Comparison of ENCODE assay signal across 42 mouse cellular contexts in genomic region chr12:111972504-111972903, GRCm38 (mm10). TPM values are rescaled to one million over a fixed set of nuclear protein-coding genes. Genes with fewer than 3 reads are reported as not detected.
"Had no signal": no experiment of that assay in that cellular context is flagged by ENCODE, and none has a peak within 500 bp of the region (broad histone marks: within the 10 kb centered on the region; RNA-seq: fewer than 3 reads in every experiment).

No protein-coding gene starts in this region.

- H3K27me3 ChIP-seq: limb, embryonic 12.5 days; limb, embryonic 13.5 days; limb, embryonic 15.5 days; liver, embryonic 12.5 days; liver, embryonic 13.5 days; liver, embryonic 15.5 days; lung, embryonic 15.5 days; midbrain, embryonic 12.5 days; midbrain, embryonic 13.5 days; midbrain, embryonic 15.5 days had no signal

- H3K36me3 ChIP-seq: limb, embryonic 10.5 days; limb, embryonic 12.5 days; limb, embryonic 13.5 days; limb, embryonic 15.5 days; liver, embryonic 12.5 days; liver, embryonic 13.5 days; liver, embryonic 15.5 days; lung, embryonic 15.5 days; midbrain, embryonic 10.5 days; midbrain, embryonic 12.5 days; midbrain, embryonic 13.5 days; midbrain, embryonic 15.5 days had no signal

- H3K4me3 ChIP-seq: left cerebral cortex, adult 2 months; limb, embryonic 10.5 days; limb, embryonic 12.5 days; limb, embryonic 13.5 days; limb, embryonic 15.5 days; liver, embryonic 12.5 days; liver, embryonic 13.5 days; liver, embryonic 15.5 days; lung, embryonic 15.5 days; megakaryocyte, embryonic 14.5 days; midbrain, embryonic 10.5 days; midbrain, embryonic 12.5 days; midbrain, embryonic 13.5 days; midbrain, embryonic 15.5 days; myocyte had no signal

- H3K9ac ChIP-seq: limb, embryonic 12.5 days; limb, embryonic 13.5 days; limb, embryonic 15.5 days; liver, embryonic 12.5 days; liver, embryonic 13.5 days; liver, embryonic 14.5 days; liver, embryonic 15.5 days; liver, postnatal 0 days; lung, embryonic 14.5 days; lung, embryonic 15.5 days; midbrain, embryonic 13.5 days; midbrain, embryonic 15.5 days had no signal

- H3K4me1 ChIP-seq: limb, embryonic 10.5 days; liver, embryonic 12.5 days; liver, embryonic 13.5 days; liver, embryonic 15.5 days; midbrain, embryonic 10.5 days; midbrain, embryonic 12.5 days had no signal

- H3K27ac ChIP-seq: left cerebral cortex, adult 2 months; limb, embryonic 10.5 days; limb, embryonic 12.5 days; limb, embryonic 13.5 days; limb, embryonic 15.5 days; liver, embryonic 12.5 days; liver, embryonic 13.5 days; liver, embryonic 14.5 days; liver, embryonic 15.5 days; lung, embryonic 15.5 days; macrophage; midbrain, embryonic 10.5 days; midbrain, embryonic 12.5 days; midbrain, embryonic 13.5 days; midbrain, embryonic 15.5 days had no signal

- H3K9me3 ChIP-seq: limb, embryonic 10.5 days; limb, embryonic 12.5 days; limb, embryonic 15.5 days; liver, embryonic 12.5 days; liver, embryonic 13.5 days; liver, embryonic 15.5 days; lung, embryonic 15.5 days; midbrain, embryonic 10.5 days; midbrain, embryonic 12.5 days; midbrain, embryonic 13.5 days; midbrain, embryonic 15.5 days had no signal

- ATAC-seq: liver, embryonic 12.5 days; liver, postnatal 0 days; lung, postnatal 0 days; midbrain, embryonic 13.5 days; midbrain, embryonic 15.5 days; midbrain, embryonic 16.5 days had no signal

- H3K4me2 ChIP-seq: limb, embryonic 12.5 days; limb, embryonic 13.5 days; limb, embryonic 15.5 days; liver, embryonic 11.5 days; liver, embryonic 12.5 days; liver, embryonic 13.5 days; liver, embryonic 15.5 days; lung, embryonic 14.5 days; lung, embryonic 15.5 days; midbrain, embryonic 12.5 days; midbrain, embryonic 13.5 days; midbrain, embryonic 15.5 days had no signal

- DNase-seq: left cerebral cortex, postnatal 4 days; liver; liver, embryonic 13.5 days; liver, postnatal 0 days; lung, adult 18-20 months; lung, adult 2 months; lung, embryonic 14.5 days; lung, postnatal 10 days; lung, postnatal 14 days; lung, postnatal 36 days; lung, postnatal 4 days; midbrain, embryonic 14.5 days had no signal

RNA-seq across cellular contexts. Expression of gene Tdrd9, which starts 1.1 kb away (rescaled TPM):
- total RNA-seq: liver, adult 2 months; megakaryocyte progenitor cell, adult 5-6 weeks; megakaryocyte-erythroid progenitor cell, adult 5-6 weeks; monocyte, adult 5-6 weeks had no signal
- polyA plus RNA-seq: liver, adult 2 months; lung, embryonic 15.5 days; macrophage had no signal

RNA-seq across cellular contexts. Expression of gene Rd3l, which starts 8.6 kb away (rescaled TPM):
- total RNA-seq: left cerebral cortex, adult 8-10 months; left cerebral cortex, postnatal 10 days; left cerebral cortex, postnatal 14 days; left cerebral cortex, postnatal 4 days; liver, adult 2 months; megakaryocyte progenitor cell, adult 5-6 weeks; megakaryocyte, adult 5-6 weeks; megakaryocyte-erythroid progenitor cell, adult 5-6 weeks; monocyte, adult 5-6 weeks had no signal
- polyA plus RNA-seq: limb, embryonic 10.5 days; limb, embryonic 11.5 days; limb, embryonic 12.5 days; limb, embryonic 13.5 days; limb, embryonic 14.5 days; limb, embryonic 15.5 days; liver, adult 2 months; liver, embryonic 11.5 days; liver, embryonic 12.5 days; liver, embryonic 13.5 days; liver, embryonic 14.5 days; liver, embryonic 15.5 days; liver, postnatal 0 days; lung, adult 2 months; lung, embryonic 14.5 days; lung, embryonic 15.5 days; lung, embryonic 16.5 days; lung, postnatal 0 days; macrophage; midbrain, embryonic 10.5 days; midbrain, embryonic 12.5 days; midbrain, embryonic 13.5 days; midbrain, embryonic 14.5 days; midbrain, embryonic 15.5 days; midbrain, embryonic 16.5 days; myocyte had no signal
